Mouse (Mus musculus): Measurements from ENCODE around the gene Zfp831. TPM values are rescaled to one million over a fixed set of nuclear protein-coding genes. Genes with fewer than 3 reads are reported as not detected.

The Zfp831 gene
- polyA plus RNA-seq, 1 experiment from 2014 or later = not detected

DNA sequence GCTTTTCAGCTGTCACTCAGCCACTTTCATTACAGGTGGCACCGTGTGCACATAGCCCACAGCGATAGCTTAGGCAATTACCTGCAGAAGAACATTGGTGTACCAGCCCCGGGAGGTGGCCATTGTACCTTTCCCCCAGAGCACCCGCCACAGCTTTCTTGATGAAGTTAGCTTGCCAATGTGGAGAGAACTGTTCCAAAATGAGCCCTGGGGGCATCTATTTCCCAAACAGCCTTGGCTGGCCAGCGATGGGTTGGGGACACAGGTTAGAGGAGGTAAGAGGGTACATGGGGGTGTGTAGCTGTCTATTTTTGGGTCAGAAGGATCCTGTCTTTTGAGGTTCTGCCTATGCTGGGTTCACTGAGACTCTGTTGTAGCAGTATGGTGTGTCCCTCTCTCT lies 33.4 kb upstream of the Zfp831 start:
- H3K4me1 ChIP-seq = no peaks in the 10 kb centered on the region
- H3K9ac ChIP-seq = no peak overlapping the region
- H3K4me2 ChIP-seq = no peak overlapping the region
- no peak overlapping the region for H3K4me3 ChIP-seq (replicated peaks)
- 93% methylated on average over 5 of the region's 5 CpGs for WGBS
- no peaks in the 10 kb centered on the region for H3K36me3 ChIP-seq (replicated peaks)
- H3K27ac ChIP-seq = no peak overlapping the region
- ATAC-seq (ENCODE audit: low FRiP score) = no peak
- no peaks in the 10 kb centered on the region for H3K27me3 ChIP-seq
- H3K9me3 ChIP-seq = no peaks in the 10 kb centered on the region

DNA sequence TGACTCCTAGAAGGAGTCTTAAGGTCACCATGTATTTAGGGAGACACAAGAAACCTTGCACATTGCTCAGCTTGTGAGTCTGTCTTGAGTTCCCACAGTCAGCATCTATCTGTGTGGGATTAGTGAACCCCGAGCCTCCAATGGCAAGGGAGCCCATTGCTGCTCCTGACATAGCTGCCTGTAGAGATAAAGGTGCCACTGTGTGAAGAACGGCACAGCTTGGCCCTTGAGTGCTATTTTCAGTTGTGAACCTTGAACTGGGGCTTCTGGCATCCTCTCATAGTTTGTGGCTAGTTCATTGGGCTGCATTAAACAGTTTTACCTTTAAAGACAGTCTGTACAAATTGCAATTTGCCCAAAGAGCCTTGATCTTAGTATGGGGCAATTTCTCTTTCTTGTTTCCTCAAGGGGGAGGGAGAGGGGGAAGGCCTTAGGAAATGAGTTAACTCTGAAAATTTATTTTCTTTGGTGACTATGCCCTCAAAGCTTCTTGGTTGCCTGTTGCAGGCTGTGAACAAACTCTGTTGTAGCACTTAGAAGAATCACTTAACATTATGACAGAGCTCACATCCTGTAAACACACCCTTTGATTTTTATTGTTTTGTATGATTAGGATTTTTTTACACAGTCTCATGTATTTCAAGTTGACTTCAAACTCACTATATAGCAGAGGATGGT lies 30.8 kb upstream of the Zfp831 start:
- 81% methylated on average over 2 of the region's 2 CpGs for WGBS

GRCm38 (mm10) chr2:174613221-174613620 lies 30.1 kb upstream of the Zfp831 start:
- Histone ChIP-seq H3K27ac (no peak overlapping the region), H3K27me3 (no peaks in the 10 kb centered on the region), H3K4me1 (no peaks in the 10 kb centered on the region), H3K4me3 (replicated peaks) (no peak overlapping the region), H3K4me2 (no peak overlapping the region), H3K9me3 (no peaks in the 10 kb centered on the region), H3K36me3 (replicated peaks) (no peaks in the 10 kb centered on the region), H3K9ac (no peak overlapping the region)
- ATAC-seq (ENCODE audit: low FRiP score) = no peak
- 94% methylated on average over 8 of the region's 8 CpGs for whole genome bisulfite sequencing

More for the DNA sequence above, 30.8 kb upstream of the Zfp831 start:
- Histone ChIP-seq H3K4me2 (no peak overlapping the region), H3K9me3 (no peaks in the 10 kb centered on the region), H3K27ac (no peak overlapping the region), H3K4me3 (replicated peaks) (no peak overlapping the region), H3K27me3 (no peaks in the 10 kb centered on the region), H3K9ac (no peak overlapping the region), H3K4me1 (no peaks in the 10 kb centered on the region), H3K36me3 (replicated peaks) (no peaks in the 10 kb centered on the region)
- ATAC-seq (ENCODE audit: low FRiP score) = no peak

DNA sequence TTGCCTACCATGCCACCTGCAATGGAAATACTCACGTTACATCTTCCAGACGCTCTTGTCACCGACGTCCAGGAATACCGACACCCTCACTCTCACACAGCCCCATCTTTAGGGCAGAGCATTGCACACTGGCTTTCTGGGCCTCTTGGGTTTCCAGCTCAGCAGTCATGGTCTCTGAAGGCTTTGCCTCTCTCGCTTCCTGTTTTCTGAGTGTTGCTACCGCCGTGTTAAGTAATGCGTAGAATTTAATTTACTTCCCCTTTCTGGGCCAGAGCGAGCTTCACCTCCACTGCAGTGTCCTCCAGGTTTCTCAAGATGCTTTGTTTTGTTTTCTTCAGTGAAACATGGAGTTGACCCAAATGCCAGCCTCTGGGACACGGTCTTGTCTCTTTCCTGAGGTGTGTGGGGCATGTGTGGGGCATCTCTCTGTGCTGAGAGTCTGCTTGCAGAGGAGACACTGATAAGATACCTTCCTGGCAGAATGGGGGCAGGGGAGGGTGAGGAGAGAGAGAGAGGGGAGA lies 29.4 kb upstream of the Zfp831 start:
- WGBS = 85% methylated on average over 11 of the region's 11 CpGs
- H3K9me3 ChIP-seq = no peaks in the 10 kb centered on the region
- H3K4me1 ChIP-seq = no peaks in the 10 kb centered on the region
- no peak overlapping the region for H3K4me2 ChIP-seq
- H3K4me3 ChIP-seq (replicated peaks) = no peak overlapping the region
- H3K27me3 ChIP-seq = no peaks in the 10 kb centered on the region
- H3K27ac ChIP-seq = no peak overlapping the region
- H3K9ac ChIP-seq = no peak overlapping the region
- ATAC-seq (ENCODE audit: low FRiP score) = no peak
- no peaks in the 10 kb centered on the region for H3K36me3 ChIP-seq (replicated peaks)

DNA sequence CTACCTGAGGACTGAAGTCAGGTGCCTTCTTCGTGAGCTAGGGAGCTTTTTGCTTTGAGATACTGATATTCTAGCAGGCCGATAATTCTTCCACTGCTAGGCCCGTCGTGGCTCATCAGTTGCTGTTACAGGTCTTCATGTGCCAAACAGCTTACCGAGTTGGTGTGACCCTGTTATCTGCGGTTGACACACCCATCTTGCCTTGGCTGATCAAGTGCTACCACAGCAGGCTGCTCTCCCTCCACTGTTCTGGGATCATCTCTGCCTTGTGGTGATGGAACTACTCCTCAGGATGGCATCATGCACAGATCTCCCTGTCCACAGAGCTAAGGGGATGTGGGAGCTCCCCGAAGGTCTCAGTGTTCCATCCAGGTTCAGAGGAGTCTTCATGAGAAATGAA lies 21.5 kb upstream of the Zfp831 start:
- H3K9me3 ChIP-seq = no peaks in the 10 kb centered on the region
- H3K27ac ChIP-seq = no peak overlapping the region
- H3K4me1 ChIP-seq = no peaks in the 10 kb centered on the region
- no peak overlapping the region for H3K4me3 ChIP-seq (replicated peaks)
- no peaks in the 10 kb centered on the region for H3K27me3 ChIP-seq
- H3K36me3 ChIP-seq (replicated peaks) = no peaks in the 10 kb centered on the region
- H3K4me2 ChIP-seq = no peak overlapping the region
- no peak for ATAC-seq (ENCODE audit: low FRiP score)
- 94% methylated on average over 7 of the region's 7 CpGs for WGBS
- no peak overlapping the region for H3K9ac ChIP-seq

DNA sequence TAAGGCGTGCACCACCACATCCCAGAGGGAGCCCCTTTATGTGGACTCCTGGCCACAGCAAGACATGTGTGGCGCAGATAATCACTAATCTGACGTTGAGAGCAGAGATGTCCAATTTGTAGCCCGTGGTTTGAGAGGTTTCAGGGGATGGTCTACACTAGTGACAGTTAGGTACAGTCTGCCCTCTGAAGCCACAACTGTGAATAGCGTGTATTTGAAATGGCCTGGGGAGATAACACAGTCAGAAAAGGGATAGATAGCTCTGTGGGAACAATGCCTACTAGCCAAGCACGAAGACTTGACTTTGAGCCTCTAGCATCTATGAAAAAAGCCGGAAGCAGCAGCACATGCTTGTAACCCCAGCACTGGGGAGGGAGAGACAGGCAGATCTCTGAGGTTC lies 18.9 kb upstream of the Zfp831 start:
- H3K27me3 ChIP-seq = no peaks in the 10 kb centered on the region
- no peaks in the 10 kb centered on the region for H3K9me3 ChIP-seq
- no peak overlapping the region for H3K4me3 ChIP-seq (replicated peaks)
- 88% methylated on average over 7 of the region's 7 CpGs for WGBS
- no peak overlapping the region for H3K4me2 ChIP-seq
- no peak for ATAC-seq (ENCODE audit: low FRiP score)
- no peaks in the 10 kb centered on the region for H3K4me1 ChIP-seq
- H3K36me3 ChIP-seq (replicated peaks) = no peaks in the 10 kb centered on the region
- no peak overlapping the region for H3K27ac ChIP-seq
- H3K9ac ChIP-seq = no peak overlapping the region

GRCm38 (mm10) chr2:174627021-174627420 lies 16.3 kb upstream of the Zfp831 start:
- Histone ChIP-seq H3K27ac (no peak overlapping the region), H3K4me1 (no peaks in the 10 kb centered on the region), H3K27me3 (no peaks in the 10 kb centered on the region), H3K36me3 (replicated peaks) (no peaks in the 10 kb centered on the region), H3K9me3 (no peaks in the 10 kb centered on the region), H3K9ac (no peak overlapping the region), H3K4me2 (no peak overlapping the region), H3K4me3 (replicated peaks) (no peak overlapping the region)
- no peak for ATAC-seq (ENCODE audit: low FRiP score)
- 81% methylated on average over 8 of the region's 8 CpGs for whole genome bisulfite sequencing

- 76% methylated on average over 6 of the region's 6 CpGs for WGBS
- Histone ChIP-seq H3K27me3 (no peaks in the 10 kb centered on the region), H3K27ac (no peak overlapping the region), H3K4me3 (replicated peaks) (no peak overlapping the region), H3K4me2 (no peak overlapping the region), H3K9me3 (no peaks in the 10 kb centered on the region), H3K4me1 (no peaks in the 10 kb centered on the region), H3K36me3 (replicated peaks) (no peaks in the 10 kb centered on the region), H3K9ac (no peak overlapping the region)
- ATAC-seq (ENCODE audit: low FRiP score) = no peak
Observed at GRCm38 (mm10) chr2:174629299-174629850, 14.0 kb upstream of the Zfp831 start.

- no peak overlapping the region for H3K27ac ChIP-seq
- H3K4me1 ChIP-seq = no peaks in the 10 kb centered on the region
- H3K4me2 ChIP-seq = no peak overlapping the region
- no peak overlapping the region for H3K9ac ChIP-seq
- H3K27me3 ChIP-seq = no peaks in the 10 kb centered on the region
- WGBS = 45% methylated on average over 1 of the region's 1 CpGs
- ATAC-seq (ENCODE audit: low FRiP score) = no peak
- H3K4me3 ChIP-seq (replicated peaks) = no peak overlapping the region
- H3K9me3 ChIP-seq = no peaks in the 10 kb centered on the region
- H3K36me3 ChIP-seq (replicated peaks) = no peaks in the 10 kb centered on the region
Observed at GRCm38 (mm10) chr2:174636750-174637149, 6.6 kb upstream of the Zfp831 start.

- WGBS = 92% methylated on average over 10 of the region's 10 CpGs
- H3K36me3 ChIP-seq (replicated peaks) = no peaks in the 10 kb centered on the region
- H3K9me3 ChIP-seq = peaks cover 3% of the 10 kb centered on the region; the same call in 1 of the 2 replicates
- H3K4me2 ChIP-seq = no peak overlapping the region
- ATAC-seq (ENCODE audit: low FRiP score) = no peak
- H3K27me3 ChIP-seq = no peaks in the 10 kb centered on the region
- H3K9ac ChIP-seq = no peak overlapping the region
- H3K4me1 ChIP-seq = no peaks in the 10 kb centered on the region
- H3K4me3 ChIP-seq (replicated peaks) = no peak overlapping the region
- no peak overlapping the region for H3K27ac ChIP-seq
Observed at GRCm38 (mm10) chr2:174644975-174645374, 1.6 kb downstream of the Zfp831 start.

DNA sequence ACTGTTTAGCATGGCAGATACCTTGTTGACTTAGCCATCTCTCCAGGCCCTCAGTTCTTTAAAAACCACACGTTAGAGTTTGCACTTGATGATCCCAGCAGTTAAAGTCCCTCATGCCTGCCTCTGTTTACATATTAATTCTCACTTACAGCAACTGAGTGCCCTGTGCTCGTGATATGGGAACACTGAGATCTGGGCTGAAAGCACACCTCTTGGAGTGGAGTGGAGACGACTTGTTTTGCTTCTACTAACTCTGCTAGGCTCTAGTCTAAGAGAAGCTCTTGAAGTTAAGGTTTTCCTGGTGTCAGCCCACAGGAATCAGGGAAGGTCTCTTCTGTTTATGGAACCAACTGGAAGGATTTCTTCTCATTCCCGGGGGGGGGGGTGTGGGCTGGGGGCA lies 9.5 kb downstream of the Zfp831 start:
- H3K4me3 ChIP-seq (replicated peaks) = no peak overlapping the region
- no peak overlapping the region for H3K27ac ChIP-seq
- WGBS = 72% methylated on average over 4 of the region's 4 CpGs
- no peak for ATAC-seq (ENCODE audit: low FRiP score)
- H3K27me3 ChIP-seq = no peaks in the 10 kb centered on the region
- peaks cover 3% of the 10 kb centered on the region; the same call in 1 of the 2 replicates for H3K9me3 ChIP-seq
- H3K4me1 ChIP-seq = no peaks in the 10 kb centered on the region
- H3K36me3 ChIP-seq (replicated peaks) = no peaks in the 10 kb centered on the region
- H3K4me2 ChIP-seq = no peak overlapping the region
- H3K9ac ChIP-seq = no peak overlapping the region

GRCm38 (mm10) chr2:174655341-174655740 lies 12.0 kb downstream of the Zfp831 start:
- Histone ChIP-seq H3K4me1 (no peaks in the 10 kb centered on the region), H3K27me3 (no peaks in the 10 kb centered on the region), H3K4me3 (replicated peaks) (no peak overlapping the region), H3K9ac (no peak overlapping the region), H3K4me2 (no peak overlapping the region), H3K36me3 (replicated peaks) (no peaks in the 10 kb centered on the region), H3K9me3 (no peaks in the 10 kb centered on the region), H3K27ac (no peak overlapping the region)
- WGBS = 79% methylated on average over 5 of the region's 5 CpGs
- ATAC-seq (ENCODE audit: low FRiP score) = no peak

- 76% methylated on average over 8 of the region's 8 CpGs for WGBS
- no peak for ATAC-seq (ENCODE audit: low FRiP score)
Observed at GRCm38 (mm10) chr2:174658229-174658844, 15.0 kb downstream of the Zfp831 start.

More at GRCm38 (mm10) chr2:174658229-174658844, 15.0 kb downstream of the Zfp831 start:
- H3K4me2 ChIP-seq = no peak overlapping the region
- no peaks in the 10 kb centered on the region for H3K36me3 ChIP-seq (replicated peaks)
- no peak overlapping the region for H3K9ac ChIP-seq
- no peaks in the 10 kb centered on the region for H3K27me3 ChIP-seq
- no peak overlapping the region for H3K4me3 ChIP-seq (replicated peaks)
- no peaks in the 10 kb centered on the region for H3K9me3 ChIP-seq
- no peaks in the 10 kb centered on the region for H3K4me1 ChIP-seq
- no peak overlapping the region for H3K27ac ChIP-seq
